Mouse (Mus musculus) adipocyte (in vitro differentiated cells): ENCODE data around the gene 2410131K14Rik.

Source experiments
- DNase-seq: peaks from one replicate; pipeline ENCODE4 v3.0.0-alpha.2; 2016; ENCODE audit warnings: low spot score

The 2410131K14Rik gene

DNA sequence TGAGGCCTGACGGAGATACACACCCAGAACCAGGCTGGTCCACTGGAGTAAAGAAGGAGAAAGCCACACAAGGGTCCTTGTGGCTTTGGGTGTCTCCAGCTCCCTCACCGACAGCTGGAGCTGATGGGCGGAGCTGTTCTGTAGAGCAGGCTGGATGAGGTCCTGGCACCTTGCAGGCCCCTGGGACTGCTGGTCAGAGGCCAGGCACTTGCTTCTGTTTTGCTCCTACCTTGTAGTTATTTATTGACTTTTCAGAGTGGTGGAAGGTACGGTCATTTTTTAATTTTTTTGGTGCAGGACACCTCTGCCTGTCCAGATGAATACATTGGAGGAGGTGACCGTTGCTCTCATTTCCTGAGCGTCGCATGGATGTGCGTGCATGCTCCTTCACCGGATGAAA, 16.2 kb downstream of the 2410131K14Rik start:
- no peak for DNase-seq

DNA sequence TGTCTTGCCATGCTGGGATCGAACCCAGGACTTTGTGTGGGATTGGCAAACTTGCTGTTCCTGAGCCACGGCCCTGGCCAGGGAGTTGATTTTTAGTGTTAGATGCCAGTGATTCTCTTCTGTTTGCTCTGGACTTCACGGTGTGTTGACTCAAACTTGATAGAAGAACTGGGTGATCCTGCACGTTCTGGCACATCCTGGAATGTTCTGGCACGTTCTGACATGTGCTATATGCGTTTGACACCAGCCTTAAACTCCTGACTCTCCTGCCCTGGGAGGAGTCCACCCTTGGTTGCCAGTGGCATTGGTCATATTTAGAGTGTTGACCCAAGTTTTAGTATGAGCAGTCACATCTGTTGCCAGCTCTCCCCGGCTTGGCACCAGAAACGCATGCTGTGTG, 17.4 kb downstream of the 2410131K14Rik start:
- DNase-seq = no peak

DNA sequence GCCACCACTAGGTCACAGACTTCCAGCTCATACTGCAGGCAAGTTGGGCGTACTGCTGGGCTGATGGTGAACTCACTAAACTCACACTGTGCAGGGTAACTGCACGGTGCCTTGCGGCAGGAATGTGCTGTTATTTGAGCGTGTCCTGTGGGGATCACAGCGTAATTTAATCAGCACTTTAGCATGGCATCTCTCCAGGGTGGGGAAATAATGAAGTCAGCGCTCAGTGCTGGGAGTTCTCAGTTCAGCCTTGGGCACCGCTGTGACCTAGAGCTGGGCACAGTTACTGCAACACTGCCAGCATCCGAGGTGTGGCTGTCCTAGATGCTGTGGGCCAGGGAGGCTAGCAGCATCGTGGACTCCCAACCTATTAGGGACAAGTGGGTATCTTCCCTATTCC, 19.3 kb downstream of the 2410131K14Rik start:
- no peak for DNase-seq

DNA sequence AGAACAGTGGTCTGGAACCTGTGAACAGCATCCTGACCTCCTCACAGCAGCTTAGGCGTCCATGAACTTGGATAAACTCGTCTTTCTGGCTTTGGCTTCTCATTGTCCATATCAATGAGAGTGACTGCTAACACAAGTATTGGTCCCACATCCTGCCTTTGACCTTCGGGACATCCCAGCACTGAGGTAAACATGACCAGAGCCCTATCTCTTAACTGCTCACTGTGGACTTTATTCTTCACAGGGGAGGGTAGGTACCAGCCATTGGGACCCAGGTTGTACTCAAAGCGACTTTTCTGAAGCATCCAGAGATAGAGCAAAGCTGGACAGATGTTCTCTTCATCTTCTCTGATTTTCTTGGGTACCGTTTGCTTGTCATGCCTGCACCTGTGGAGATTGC, 20.3 kb downstream of the 2410131K14Rik start:
- DNase-seq = no peak

DNA sequence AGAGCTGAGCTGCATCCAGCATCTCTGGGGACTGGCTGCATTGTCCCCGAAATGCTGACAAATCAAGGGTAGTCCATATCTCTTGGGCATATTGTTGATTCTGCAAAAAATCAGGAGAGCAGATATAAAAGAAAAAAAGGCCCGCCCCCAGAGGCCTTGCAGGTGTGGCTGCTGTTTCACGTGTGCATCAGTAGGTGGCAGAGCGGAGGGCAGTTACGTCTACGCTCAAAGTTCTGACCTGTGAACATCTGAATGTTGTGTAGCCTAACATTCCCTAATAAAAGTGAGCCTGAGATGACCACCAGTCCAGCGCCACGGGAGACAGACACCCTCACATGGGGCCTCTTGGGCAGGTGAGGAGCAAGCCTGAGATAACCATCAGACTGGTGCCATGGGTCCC, 21.3 kb downstream of the 2410131K14Rik start:
- peak; percentile 26 for DNase-seq

DNA sequence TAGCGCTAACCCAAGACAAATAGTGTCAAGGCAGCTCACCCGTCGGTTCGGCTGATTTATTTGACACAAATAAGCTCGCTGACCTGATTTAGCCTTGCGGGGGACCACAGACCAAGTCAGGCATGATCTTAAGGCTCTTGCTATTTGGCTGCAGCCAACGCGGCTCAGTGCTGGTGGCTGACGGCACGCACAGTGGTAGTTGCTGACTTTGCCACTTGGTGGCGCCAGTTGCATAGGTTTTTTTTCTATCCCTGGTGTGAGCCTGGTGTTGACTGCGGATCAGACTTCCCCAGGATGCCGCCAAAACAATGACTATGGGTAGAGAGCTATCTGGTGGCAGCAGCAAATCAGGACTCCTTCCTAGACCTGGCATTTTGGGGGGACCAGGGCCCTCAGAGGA, 24.0 kb downstream of the 2410131K14Rik start:
- DNase-seq = peak; percentile 83

DNA sequence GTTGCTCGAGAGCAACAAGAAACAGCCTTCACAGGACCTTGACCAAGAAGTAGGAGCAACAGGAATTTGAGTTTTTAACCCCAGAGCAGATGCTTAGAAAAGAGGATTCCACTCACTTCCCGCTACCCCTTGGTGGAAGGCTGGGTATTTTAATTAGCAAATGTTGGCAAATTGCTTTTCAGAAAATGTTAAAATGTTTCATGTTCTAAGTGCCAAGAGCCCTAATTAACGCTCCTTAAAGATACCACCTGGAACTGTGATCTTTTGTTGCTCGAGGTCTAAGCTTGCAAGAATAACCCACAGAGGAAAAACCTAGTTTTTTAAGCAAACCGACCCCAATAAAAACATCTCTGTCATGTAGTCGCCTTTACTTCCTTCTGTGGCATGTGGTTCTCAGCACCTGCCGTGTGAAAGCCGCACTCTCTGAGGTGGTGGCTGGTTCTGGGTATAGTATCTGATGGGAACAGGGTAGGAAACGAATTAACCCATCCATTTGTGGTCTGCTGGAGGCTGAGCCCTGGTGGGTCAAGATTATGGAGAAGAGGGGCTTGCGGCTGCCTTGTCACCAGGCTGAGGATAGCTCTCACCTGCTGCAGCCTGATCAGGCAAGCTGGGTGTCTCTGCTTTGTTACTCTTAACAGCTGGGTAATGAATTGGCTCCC, 26.6 kb downstream of the 2410131K14Rik start:
- no peak for DNase-seq

DNA sequence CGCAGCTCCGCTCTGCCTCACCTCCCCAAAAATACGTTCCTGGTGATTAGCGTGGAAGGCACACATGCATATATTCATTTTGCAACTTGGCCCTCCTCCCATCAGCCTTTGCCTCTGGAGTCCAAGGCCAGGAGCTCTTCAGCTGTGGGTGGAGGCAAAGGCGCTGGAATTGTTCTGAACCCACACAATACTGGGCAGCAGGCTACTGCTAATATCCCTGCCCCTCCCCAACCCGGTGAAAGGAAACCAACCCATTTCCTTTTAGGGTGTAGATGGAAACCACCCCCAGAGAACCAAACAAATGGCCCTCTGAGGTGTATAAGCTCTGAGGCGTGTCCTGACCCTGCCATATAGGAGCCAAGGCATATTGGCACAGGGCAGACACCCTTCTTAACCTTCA, 28.4 kb downstream of the 2410131K14Rik start:
- peak; percentile 57 for DNase-seq

DNA sequence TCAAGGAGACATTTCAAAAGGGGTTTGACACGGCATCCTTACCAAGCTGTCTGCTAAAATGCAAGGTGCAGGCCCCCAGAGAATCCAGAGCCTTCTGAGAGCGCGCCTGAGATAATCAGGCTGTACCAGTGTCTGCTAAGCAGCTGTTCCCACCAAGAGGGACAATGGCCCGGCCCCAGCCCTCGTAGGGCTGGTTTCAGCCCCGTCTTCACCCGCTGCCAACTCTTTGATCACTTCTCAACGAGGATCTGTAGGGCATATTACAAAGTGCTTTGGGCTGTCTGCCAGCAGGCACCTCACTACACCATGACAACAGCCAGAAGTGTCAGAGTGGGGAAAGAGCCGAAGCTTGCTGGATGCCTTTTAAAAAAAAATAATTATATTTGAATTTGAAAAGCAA, 29.5 kb downstream of the 2410131K14Rik start:
- no peak for DNase-seq

DNA sequence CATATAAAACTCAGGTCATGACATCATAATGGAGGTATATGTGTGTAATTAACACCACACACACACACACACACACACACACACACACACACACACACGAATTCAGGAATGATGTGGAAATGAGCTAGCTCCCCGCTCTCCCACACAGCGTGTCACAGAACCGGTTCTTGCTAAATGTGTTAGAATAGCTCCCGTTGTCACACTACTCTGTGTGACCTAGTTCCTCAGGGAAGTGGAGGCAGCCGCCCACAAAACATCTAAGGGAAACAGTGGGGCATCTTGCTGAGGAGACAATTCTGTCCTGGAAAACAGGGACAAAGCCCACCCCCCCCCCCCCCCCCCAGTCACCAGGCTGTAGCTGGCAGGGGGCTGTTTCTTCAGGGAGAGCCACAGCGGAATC, 31.3 kb downstream of the 2410131K14Rik start:
- DNase-seq = no peak

DNA sequence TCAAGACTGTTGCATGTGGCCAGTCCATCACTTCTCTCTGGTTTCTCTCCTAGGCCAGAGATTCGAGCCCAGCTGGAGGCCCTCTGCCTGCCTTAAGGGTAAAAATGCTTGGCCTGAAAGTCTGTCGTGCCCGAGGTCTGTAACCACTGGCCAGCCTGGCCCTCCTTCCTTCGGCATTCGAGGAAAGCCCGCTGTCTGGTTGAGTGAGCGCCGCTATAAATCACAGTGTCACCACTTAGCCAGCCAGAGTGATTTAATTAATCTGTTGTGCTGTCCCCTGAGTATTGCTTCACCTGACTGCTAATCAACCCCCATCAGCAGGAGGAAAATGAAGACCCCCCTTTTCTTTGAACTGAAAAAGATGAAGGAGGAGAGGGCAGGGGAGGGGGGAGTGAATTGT, 31.7 kb downstream of the 2410131K14Rik start:
- DNase-seq = no peak

DNA sequence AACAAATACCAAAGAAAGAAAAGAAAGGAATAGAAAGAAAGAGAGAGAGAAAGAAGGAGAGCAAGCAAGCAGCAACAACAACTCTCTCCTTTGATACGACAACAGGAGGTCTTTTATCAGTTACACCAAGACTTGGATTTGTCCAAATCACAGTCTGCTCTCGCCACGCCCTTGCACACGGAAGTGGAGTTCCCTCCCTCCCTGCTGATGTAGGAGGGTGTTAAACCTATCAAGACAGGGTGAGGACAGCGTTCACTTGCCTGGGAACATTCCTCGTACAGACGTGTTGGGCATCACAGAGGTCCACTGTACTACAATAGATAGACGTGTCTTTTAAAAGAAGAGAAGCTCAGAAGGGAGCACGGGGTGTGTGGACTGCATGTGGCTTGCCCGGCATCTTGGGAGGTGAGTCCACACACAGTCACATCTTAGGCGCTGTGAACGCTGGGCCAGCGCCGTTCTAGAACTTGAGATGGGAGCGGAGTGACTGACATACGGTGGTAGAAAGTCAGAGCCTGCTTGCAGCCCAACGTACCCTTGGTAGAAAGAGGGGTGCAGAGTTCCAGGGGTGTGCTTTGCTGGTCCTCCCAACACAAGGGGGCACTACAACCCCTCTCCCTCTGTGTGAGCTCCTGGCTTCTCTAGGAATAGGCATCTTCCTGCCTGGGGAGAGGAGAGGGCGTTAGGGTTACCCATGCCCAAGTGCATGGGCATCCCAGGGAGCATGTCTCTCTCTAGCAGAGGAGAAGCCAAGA, 32.9 kb downstream of the 2410131K14Rik start:
- DNase-seq = no peak

DNA sequence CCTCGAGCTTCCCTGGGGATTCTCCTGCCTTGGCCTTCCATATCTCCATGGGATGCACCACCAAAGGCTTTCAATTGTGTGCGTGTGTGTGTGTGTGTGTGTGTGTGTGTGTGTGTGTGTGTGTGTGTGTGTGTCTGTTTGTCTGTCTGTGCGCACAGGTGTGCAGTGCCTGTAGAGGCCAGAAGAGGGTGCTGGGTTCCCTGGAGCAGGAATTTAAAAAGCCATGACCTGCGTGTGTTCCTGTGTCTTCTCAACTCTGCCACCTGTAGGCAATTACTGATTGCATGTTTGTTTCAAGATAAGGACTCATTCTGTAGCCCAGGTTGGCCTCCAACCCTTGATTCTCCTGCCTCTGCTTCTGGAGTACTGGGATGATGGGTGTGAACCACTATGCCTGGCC, 46.4 kb downstream of the 2410131K14Rik start:
- DNase-seq = no peak

DNA sequence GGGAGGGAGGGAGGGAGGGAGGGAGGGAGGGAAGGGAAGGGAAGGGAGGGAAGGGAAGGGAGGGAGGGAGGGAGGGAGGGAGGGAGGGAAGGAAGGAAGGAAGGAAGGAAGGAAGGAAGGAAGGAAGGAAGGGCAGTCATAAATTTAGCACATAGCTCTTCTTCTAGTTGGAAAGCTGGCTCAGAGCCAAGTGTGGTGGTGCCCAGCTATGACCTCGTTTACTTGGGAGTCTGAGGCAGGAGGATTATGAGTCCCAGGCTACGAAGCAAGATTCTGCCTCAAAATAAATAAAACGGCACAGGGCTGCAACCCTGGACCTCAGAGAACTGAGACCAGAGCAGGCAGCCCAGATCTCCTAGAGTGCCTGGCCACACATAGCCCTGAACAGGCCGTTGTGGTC, 47.4 kb downstream of the 2410131K14Rik start:
- DNase-seq = peak; percentile 40

DNA sequence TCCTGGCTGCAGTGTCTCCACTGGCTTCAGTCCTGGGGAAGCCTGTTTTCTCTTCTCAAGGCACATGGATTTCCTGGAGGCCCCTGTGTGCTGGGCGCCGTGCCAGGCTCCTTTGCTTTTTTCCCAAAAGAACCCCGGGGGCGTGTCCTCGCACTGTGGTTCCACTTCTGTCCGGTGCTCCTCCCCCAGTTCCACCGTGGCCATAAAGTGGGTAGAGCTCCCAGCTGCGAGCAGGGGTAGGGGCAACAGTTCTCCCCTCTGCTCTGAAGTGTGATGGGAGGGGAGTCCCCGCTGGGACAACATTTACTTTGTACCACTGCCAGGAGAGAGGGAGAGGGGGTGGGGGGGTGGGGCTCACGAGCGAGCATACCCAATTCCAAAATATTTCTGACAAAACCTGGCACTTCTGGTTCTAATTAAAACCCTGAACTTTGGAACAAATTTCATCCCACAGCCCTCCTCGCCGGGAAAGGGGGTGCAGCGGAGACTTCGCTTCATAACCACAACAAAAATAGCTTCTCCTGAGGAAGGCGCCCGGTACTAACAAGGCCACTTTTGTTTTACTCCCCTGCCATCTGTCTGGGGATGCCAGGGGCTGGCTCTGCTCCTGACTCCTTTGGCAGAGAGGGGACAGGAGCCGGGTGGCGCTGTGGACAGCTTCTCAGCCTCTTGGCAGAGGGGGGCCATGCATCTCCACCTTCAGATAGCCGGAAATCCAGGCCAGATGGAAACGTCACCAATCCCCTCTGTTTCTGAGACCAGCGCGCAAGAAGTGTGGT, 49.2 kb downstream of the 2410131K14Rik start:
- peak; percentile 99 for DNase-seq

DNA sequence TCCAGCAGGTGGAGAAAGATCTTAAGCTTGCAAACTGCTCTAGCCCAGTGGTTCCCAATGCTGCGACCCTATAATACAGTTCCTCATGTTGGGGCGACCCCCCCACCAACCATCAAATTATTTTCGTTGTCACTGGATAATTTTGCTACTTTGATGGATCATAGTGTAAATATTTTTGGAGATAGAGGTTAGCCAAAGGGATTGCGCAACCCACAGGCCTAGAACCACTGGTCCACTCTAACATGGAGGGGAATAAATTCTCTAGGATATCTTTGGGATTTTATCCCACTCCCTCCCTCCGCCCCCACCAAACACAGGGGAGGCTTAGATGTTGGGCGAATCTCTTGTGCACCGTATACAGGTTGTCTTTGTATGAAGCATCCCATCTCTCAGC, 49.8 kb downstream of the 2410131K14Rik start:
- DNase-seq = no peak

DNA sequence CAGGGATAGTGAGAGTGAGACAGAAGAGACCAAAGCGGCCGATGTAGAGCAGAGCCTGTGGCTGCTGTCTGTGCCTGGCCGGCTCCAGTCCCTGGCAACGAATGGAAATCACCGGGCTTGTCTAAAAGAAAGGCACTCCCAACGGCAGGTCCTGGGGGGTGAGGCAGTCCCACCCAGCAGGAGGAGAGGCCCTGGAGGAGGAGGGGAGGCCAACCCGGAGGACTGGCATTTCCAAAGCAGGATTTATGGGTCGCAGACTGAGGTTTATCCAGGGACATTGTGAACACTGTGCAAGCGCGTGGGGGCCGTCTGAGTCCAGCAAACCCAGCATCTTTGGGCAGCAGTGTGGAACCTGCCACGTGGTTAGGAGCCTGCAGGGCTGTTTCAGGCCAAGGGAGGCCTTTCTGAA, 52.3 kb downstream of the 2410131K14Rik start:
- DNase-seq = no peak

DNA sequence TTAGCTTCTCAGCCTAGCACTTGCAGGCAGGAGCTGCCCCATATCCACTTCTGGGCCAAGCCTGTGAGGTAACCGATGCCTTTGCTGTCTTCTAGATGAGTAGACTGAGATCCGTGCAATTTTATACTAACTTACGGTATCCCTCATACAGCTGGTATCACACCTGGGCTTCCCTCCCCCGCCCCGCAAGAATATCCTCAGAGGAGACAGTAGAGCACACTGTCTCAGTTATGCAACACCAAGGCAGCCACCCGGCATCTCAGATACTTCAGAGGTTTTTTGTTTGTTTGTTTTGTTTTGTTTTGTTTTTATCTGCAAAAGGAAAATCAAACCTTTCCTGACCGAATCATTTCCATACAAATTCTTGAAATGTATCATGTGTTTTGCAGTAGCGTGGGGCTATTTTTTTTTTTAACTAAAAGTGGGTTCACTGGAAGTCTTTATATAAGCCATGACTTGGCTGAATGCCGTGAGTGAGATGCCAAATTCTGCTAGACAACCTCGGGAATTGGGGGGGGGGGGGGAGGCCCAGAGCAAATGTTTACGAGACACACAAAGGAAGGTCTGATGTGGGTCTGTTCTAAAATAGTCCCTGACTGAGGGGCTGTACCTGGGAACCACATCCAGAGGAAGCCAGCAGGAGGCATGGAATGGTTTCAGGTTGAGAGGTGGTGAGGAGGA, 54.8 kb downstream of the 2410131K14Rik start:
- no peak for DNase-seq

DNA sequence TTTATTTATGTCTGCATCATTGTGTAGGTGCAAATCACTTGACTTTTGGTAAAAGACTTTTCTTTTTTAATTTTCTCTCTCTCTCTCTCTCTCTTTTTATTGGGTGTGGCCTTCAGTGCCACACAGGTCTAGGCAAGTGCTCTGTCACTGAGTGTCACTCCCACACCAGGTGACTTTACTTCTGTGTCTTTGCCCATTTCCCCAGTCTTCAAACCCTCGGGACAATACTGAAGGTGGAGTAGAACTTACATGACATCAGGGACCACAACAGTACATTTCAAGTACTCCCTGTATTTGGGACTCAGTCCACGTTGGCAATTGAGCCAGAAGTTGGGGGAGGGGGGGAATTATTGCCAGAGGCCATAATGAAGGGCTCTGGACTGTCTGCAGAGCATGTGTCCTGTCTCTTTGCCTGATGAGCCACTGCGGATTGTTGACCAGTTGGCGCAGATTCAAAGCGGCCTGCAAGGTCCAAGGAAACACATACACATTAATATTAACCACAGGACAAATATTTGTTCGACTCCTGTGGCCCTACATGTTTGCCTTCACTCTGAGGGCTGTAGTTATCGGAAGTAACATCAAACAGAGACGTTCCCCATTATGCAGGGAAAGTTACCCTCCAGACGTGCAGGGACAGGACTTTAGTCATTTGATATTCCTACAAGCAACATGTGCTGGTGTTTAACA, 57.6 kb downstream of the 2410131K14Rik start:
- DNase-seq = no peak

DNA sequence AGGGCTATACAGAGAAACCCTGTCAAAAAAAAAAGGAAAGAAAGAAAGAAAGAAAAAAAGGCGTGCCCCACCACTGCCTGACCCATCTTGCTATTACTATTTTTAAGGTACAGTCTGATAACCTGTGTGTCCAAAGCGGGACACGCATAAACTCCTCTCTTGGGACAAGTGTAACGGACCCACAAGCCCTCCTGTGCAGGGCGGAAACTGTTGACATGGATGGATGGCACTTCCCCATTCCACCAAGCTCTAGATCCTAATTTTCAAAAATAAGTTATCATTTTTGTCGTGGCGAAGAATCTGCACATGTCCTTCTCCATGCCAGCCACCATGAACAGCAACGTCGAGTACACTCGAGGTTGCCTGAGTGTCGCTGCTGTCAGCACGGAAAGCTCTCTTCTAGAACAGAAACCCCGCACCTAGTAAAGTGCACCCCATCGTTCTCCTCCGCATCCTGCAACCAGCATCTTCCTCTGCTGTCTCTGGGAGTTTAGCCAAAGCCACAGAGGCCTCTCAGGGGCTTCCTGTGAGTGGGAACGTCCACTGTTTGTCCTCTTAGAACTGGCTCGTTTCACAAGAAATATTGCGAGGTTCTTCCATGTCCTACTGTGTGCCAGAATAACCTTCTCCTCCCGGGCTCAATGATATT, 60.1 kb downstream of the 2410131K14Rik start:
- no peak for DNase-seq

DNA sequence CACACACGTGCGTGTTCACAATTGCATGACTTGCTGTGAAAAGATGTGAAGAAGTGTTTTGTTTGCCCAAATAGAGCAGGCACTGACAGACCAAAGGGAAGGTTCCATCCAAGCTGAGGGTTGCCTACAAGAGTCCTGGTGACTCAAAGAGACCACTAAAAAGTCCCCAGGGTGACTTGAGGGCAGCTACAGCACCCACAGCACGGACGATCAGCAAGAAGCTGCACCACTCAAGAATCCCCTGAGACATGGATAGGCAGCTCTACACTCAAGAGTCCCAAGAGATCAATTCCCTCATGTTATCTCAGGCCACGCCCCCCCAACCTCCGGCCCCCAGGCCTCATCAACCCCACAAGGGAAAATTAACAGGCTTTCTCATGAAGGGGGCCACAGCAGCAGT, 65.4 kb downstream of the 2410131K14Rik start:
- DNase-seq = no peak
